Mouse (Mus musculus) adipocyte (in vitro differentiated cells): ENCODE measurements around the gene Ajm1.

Experiments
- DNase-seq: peaks from one replicate; pipeline ENCODE4 v3.0.0-alpha.2; 2016; ENCODE audit warnings: low spot score

Ajm1 gene

GRCm38 (mm10) chr2:25583571-25583970, 2.0 kb upstream of the Ajm1 start:
- no peak for DNase-seq

- DNase-seq, result no peak
These were observed 1.5 kb upstream of the Ajm1 start for GRCm38 (mm10) chr2:25583120-25583481.

- no peak for DNase-seq
These were observed 1.0 kb upstream of the Ajm1 start for GRCm38 (mm10) chr2:25582466-25583119.

GRCm38 (mm10) chr2:25581901-25582301, 344 bp upstream of the Ajm1 start:
- no peak for DNase-seq

- DNase-seq, result no peak
These were observed 896 bp downstream of the Ajm1 start for GRCm38 (mm10) chr2:25580621-25581101.

GRCm38 (mm10) chr2:25579737-25580460, 1.7 kb downstream of the Ajm1 start:
- DNase-seq, result no peak

GRCm38 (mm10) chr2:25578796-25579736, 2.5 kb downstream of the Ajm1 start:
- DNase-seq, result no peak

- DNase-seq, result no peak
These were observed 3.4 kb downstream of the Ajm1 start for GRCm38 (mm10) chr2:25577951-25578795.

- no peak for DNase-seq
These were observed 4.3 kb downstream of the Ajm1 start for GRCm38 (mm10) chr2:25576965-25577891.

- DNase-seq, result no peak
These were observed 5.3 kb downstream of the Ajm1 start for GRCm38 (mm10) chr2:25576028-25576850.

GRCm38 (mm10) chr2:25575432-25576027, 6.0 kb downstream of the Ajm1 start:
- DNase-seq, result peak; percentile 73

- DNase-seq, result peak; percentile 97
These were observed 6.8 kb downstream of the Ajm1 start, which contains the start of the genes Mamdc4 and Phpt1 for GRCm38 (mm10) chr2:25574579-25575431. Gene Mamdc4 (minus strand): TSS chr2:25574845. Gene Phpt1 (minus strand): TSS chr2:25575224.

GRCm38 (mm10) chr2:25574136-25574535, 7.4 kb downstream of the Ajm1 start:
- DNase-seq, result no peak

GRCm38 (mm10) chr2:25573068-25573467, 8.5 kb downstream of the Ajm1 start:
- no peak for DNase-seq

- no peak for DNase-seq
These were observed 10.3 kb downstream of the Ajm1 start for GRCm38 (mm10) chr2:25571221-25571620.

- no peak for DNase-seq
These were observed 12.2 kb downstream of the Ajm1 start for GRCm38 (mm10) chr2:25569323-25569722.

GRCm38 (mm10) chr2:25568473-25569019, 13.0 kb downstream of the Ajm1 start:
- no peak for DNase-seq

- no peak for DNase-seq
These were observed 15.0 kb downstream of the Ajm1 start for GRCm38 (mm10) chr2:25566558-25566957.
